Mouse (Mus musculus): ENCODE data around the gene Ets2.

GRCm38 (mm10) chr16:95761742-95762141, 59.9 kb downstream of the Ets2 start:
- no peak for TF ChIP-seq CTCF (IDR thresholded peaks at IDR 0.05; ENCODE audit: borderline replicate concordance, insufficient read depth, low read length)
- TF ChIP-seq POLR2A (IDR thresholded peaks at IDR 0.05; ENCODE audit: low read depth, low read length), result no peak
